Mouse (Mus musculus): ENCODE data around the gene Cdc14a.

Gene Cdc14a

GRCm38 (mm10) chr3:116256104-116256503 is 167.7 kb downstream of the Cdc14a start:
- H3K27me3 ChIP-seq (ENCODE audit: insufficient read depth, low read length), result peaks cover 49% of the 10 kb centered on the region
- no peaks in the 10 kb centered on the region for H3K9me3 ChIP-seq (ENCODE audit: low read length)
- H3K4me3 ChIP-seq (replicated peaks; ENCODE audit: low read length), result no peak overlapping the region
- TF ChIP-seq CTCF (conservative IDR thresholded peaks at IDR 0.05; ENCODE audit: low read length) (no peak), POU5F1 (IDR thresholded peaks at IDR 0.05; ENCODE audit: borderline replicate concordance, low read length) (no peak), NANOG (IDR thresholded peaks at IDR 0.05; ENCODE audit: borderline replicate concordance, low read length) (no peak)
- H3K36me3 ChIP-seq (ENCODE audit: insufficient read depth, low read length), result no peaks in the 10 kb centered on the region
- H3K4me1 ChIP-seq (replicated peaks; ENCODE audit: low read depth, low read length), result peaks cover 14% of the 10 kb centered on the region

- Histone ChIP-seq H3K4me1 (replicated peaks; ENCODE audit: low read depth, low read length) (peaks cover 14% of the 10 kb centered on the region), H3K4me3 (replicated peaks; ENCODE audit: low read length) (peak within 1 kb of the TSS; percentile 80), H3K36me3 (ENCODE audit: insufficient read depth, low read length) (no peaks in the 10 kb centered on the region), H3K9me3 (ENCODE audit: low read length) (no peaks in the 10 kb centered on the region), H3K27me3 (ENCODE audit: insufficient read depth, low read length) (peaks cover 73% of the 10 kb centered on the region)
- no peak for TF ChIP-seq POU5F1 (IDR thresholded peaks at IDR 0.05; ENCODE audit: borderline replicate concordance, low read length)
- TF ChIP-seq CTCF (conservative IDR thresholded peaks at IDR 0.05; ENCODE audit: low read length), result no peak
- TF ChIP-seq NANOG (IDR thresholded peaks at IDR 0.05; ENCODE audit: borderline replicate concordance, low read length), result no peak
These were observed 170.7 kb downstream of the Cdc14a start, which contains the start of gene Gpr88 for GRCm38 (mm10) chr3:116253077-116253531. TSS of gene Gpr88 (minus strand) at chr3:116253503.

GRCm38 (mm10) chr3:116252255-116253040 is 171.4 kb downstream of the Cdc14a start:
- TF ChIP-seq NANOG (IDR thresholded peaks at IDR 0.05; ENCODE audit: borderline replicate concordance, low read length), result no peak
- no peak for TF ChIP-seq POU5F1 (IDR thresholded peaks at IDR 0.05; ENCODE audit: borderline replicate concordance, low read length)
- TF ChIP-seq CTCF (conservative IDR thresholded peaks at IDR 0.05; ENCODE audit: low read length), result no peak
- peak overlapping the region; percentile 80 for H3K4me3 ChIP-seq (replicated peaks; ENCODE audit: low read length)
- peaks cover 14% of the 10 kb centered on the region for H3K4me1 ChIP-seq (replicated peaks; ENCODE audit: low read depth, low read length)
- no peaks in the 10 kb centered on the region for H3K9me3 ChIP-seq (ENCODE audit: low read length)
- H3K27me3 ChIP-seq (ENCODE audit: insufficient read depth, low read length), result peaks cover 73% of the 10 kb centered on the region
- no peaks in the 10 kb centered on the region for H3K36me3 ChIP-seq (ENCODE audit: insufficient read depth, low read length)

GRCm38 (mm10) chr3:116251481-116252254 is 172.2 kb downstream of the Cdc14a start:
- Histone ChIP-seq H3K4me1 (replicated peaks; ENCODE audit: low read depth, low read length) (peaks cover 14% of the 10 kb centered on the region), H3K36me3 (ENCODE audit: insufficient read depth, low read length) (no peaks in the 10 kb centered on the region), H3K27me3 (ENCODE audit: insufficient read depth, low read length) (peaks cover 73% of the 10 kb centered on the region), H3K4me3 (replicated peaks; ENCODE audit: low read length) (peak overlapping the region; percentile 80), H3K9me3 (ENCODE audit: low read length) (no peaks in the 10 kb centered on the region)
- TF ChIP-seq CTCF (conservative IDR thresholded peaks at IDR 0.05; ENCODE audit: low read length), result no peak
- no peak for TF ChIP-seq NANOG (IDR thresholded peaks at IDR 0.05; ENCODE audit: borderline replicate concordance, low read length)
- no peak for TF ChIP-seq POU5F1 (IDR thresholded peaks at IDR 0.05; ENCODE audit: borderline replicate concordance, low read length)

- Histone ChIP-seq H3K9me3 (ENCODE audit: low read length) (no peaks in the 10 kb centered on the region), H3K27me3 (ENCODE audit: insufficient read depth, low read length) (peaks cover 50% of the 10 kb centered on the region), H3K36me3 (ENCODE audit: insufficient read depth, low read length) (no peaks in the 10 kb centered on the region), H3K4me3 (replicated peaks; ENCODE audit: low read length) (no peak overlapping the region), H3K4me1 (replicated peaks; ENCODE audit: low read depth, low read length) (peaks cover 14% of the 10 kb centered on the region)
- TF ChIP-seq POU5F1 (IDR thresholded peaks at IDR 0.05; ENCODE audit: borderline replicate concordance, low read length) (no peak), CTCF (conservative IDR thresholded peaks at IDR 0.05; ENCODE audit: low read length) (no peak), NANOG (IDR thresholded peaks at IDR 0.05; ENCODE audit: borderline replicate concordance, low read length) (no peak)
These were observed 174.8 kb downstream of the Cdc14a start for GRCm38 (mm10) chr3:116249026-116249425.

- Histone ChIP-seq H3K27me3 (ENCODE audit: insufficient read depth, low read length) (peaks cover 15% of the 10 kb centered on the region), H3K4me3 (replicated peaks; ENCODE audit: low read length) (no peak overlapping the region), H3K4me1 (replicated peaks; ENCODE audit: low read depth, low read length) (no peaks in the 10 kb centered on the region), H3K9me3 (ENCODE audit: low read length) (no peaks in the 10 kb centered on the region), H3K36me3 (ENCODE audit: insufficient read depth, low read length) (no peaks in the 10 kb centered on the region)
- TF ChIP-seq NANOG (IDR thresholded peaks at IDR 0.05; ENCODE audit: borderline replicate concordance, low read length) (no peak), CTCF (conservative IDR thresholded peaks at IDR 0.05; ENCODE audit: low read length) (no peak), POU5F1 (IDR thresholded peaks at IDR 0.05; ENCODE audit: borderline replicate concordance, low read length) (no peak)
These were observed 179.4 kb downstream of the Cdc14a start for GRCm38 (mm10) chr3:116244476-116244875.

- H3K4me1 ChIP-seq (replicated peaks; ENCODE audit: low read depth, low read length), result no peaks in the 10 kb centered on the region
- no peaks in the 10 kb centered on the region for H3K36me3 ChIP-seq (ENCODE audit: insufficient read depth, low read length)
- H3K4me3 ChIP-seq (replicated peaks; ENCODE audit: low read length), result no peak overlapping the region
- no peaks in the 10 kb centered on the region for H3K9me3 ChIP-seq (ENCODE audit: low read length)
- peaks cover 6% of the 10 kb centered on the region for H3K27me3 ChIP-seq (ENCODE audit: insufficient read depth, low read length)
- no peak for TF ChIP-seq POU5F1 (IDR thresholded peaks at IDR 0.05; ENCODE audit: borderline replicate concordance, low read length)
These were observed 181.1 kb downstream of the Cdc14a start for GRCm38 (mm10) chr3:116242685-116243084.

GRCm38 (mm10) chr3:116237527-116237926 is 186.3 kb downstream of the Cdc14a start:
- Histone ChIP-seq H3K9me3 (ENCODE audit: low read length) (no peaks in the 10 kb centered on the region), H3K4me3 (replicated peaks; ENCODE audit: low read length) (no peak overlapping the region), H3K4me1 (replicated peaks; ENCODE audit: low read depth, low read length) (no peaks in the 10 kb centered on the region), H3K27me3 (ENCODE audit: insufficient read depth, low read length) (peaks cover 6% of the 10 kb centered on the region), H3K36me3 (ENCODE audit: insufficient read depth, low read length) (no peaks in the 10 kb centered on the region)
- TF ChIP-seq CTCF (conservative IDR thresholded peaks at IDR 0.05; ENCODE audit: low read length) (0 out of 2 replicates have a peak, but pooled peaks have one; percentile 12), NANOG (IDR thresholded peaks at IDR 0.05; ENCODE audit: borderline replicate concordance, low read length) (no peak), POU5F1 (IDR thresholded peaks at IDR 0.05; ENCODE audit: borderline replicate concordance, low read length) (no peak)

All from E14TG2a.4 (cell line).